Mouse (Mus musculus): Measurements from ENCODE around the gene P2rx4. TPM values are rescaled to one million over a fixed set of nuclear protein-coding genes. Genes with fewer than 3 reads are reported as not detected.

Gene P2rx4
- polyA plus RNA-seq, 1 experiment: 0.03 TPM

DNA sequence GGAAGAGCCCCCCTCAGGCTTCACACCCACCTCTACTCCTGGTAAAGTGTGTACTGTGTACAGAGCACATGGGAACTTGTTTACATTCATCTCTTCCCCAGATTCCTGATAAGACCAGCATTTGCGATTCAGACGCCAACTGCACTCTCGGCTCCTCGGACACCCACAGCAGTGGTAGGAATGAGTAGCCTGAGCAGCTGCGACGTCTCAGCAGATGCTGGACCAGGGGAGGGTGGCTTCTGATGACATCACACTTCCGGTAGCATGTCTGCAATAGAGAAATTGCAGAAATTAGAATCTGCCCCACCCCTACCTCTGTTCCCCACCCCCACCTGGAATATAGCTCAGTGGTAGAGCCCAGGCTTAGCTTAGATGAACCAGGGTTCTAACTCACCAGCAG is 11.1 kb downstream of the P2rx4 start:
- no peaks in the 10 kb centered on the region for H3K27me3 ChIP-seq (ENCODE audit: control insufficient read depth)
- peaks cover 15% of the 10 kb centered on the region for H3K36me3 ChIP-seq (ENCODE audit: control insufficient read depth)
- TF ChIP-seq TAL1 (IDR thresholded peaks at IDR 0.05; ENCODE audit: low read length) (no peak), GATA1 (IDR thresholded peaks at IDR 0.05; ENCODE audit: low read length) (no peak)

DNA sequence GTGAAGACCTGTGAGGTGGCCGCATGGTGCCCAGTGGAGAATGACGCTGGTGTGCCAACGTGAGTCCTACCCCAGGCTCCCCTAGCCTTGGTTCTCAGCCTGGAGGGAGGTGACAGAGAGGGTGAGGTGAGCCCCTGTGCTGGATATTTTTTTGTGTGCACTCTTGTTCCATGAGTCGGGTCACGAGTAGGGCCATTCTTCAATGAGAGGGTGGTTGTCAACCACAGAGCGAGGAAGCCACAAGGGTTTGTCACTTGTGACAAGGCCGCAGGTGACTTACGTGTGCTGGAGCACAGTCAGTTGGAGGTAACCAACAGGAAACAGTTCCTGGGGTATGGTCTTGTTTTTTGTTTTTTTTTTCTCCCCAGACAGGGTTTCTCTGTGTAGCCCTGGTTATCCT is 11.8 kb downstream of the P2rx4 start:
- Histone ChIP-seq H3K4me3 (replicated peaks) (no peak overlapping the region), H3K36me3 (ENCODE audit: control insufficient read depth) (peaks cover 14% of the 10 kb centered on the region), H3K4me1 (ENCODE audit: control insufficient read depth) (no peaks in the 10 kb centered on the region), H3K27me3 (ENCODE audit: control insufficient read depth) (no peaks in the 10 kb centered on the region), H3K9me3 (ENCODE audit: control insufficient read depth, low read length) (peaks cover 5% of the 10 kb centered on the region)
- TF ChIP-seq GATA1 (IDR thresholded peaks at IDR 0.05; ENCODE audit: low read length) (no peak), TAL1 (IDR thresholded peaks at IDR 0.05; ENCODE audit: low read length) (no peak)

More for the DNA sequence above, 11.1 kb downstream of the P2rx4 start:
- no peaks in the 10 kb centered on the region for H3K4me1 ChIP-seq (ENCODE audit: control insufficient read depth)
- peaks cover 5% of the 10 kb centered on the region for H3K9me3 ChIP-seq (ENCODE audit: control insufficient read depth, low read length)
- no peak overlapping the region for H3K4me3 ChIP-seq (replicated peaks)

DNA sequence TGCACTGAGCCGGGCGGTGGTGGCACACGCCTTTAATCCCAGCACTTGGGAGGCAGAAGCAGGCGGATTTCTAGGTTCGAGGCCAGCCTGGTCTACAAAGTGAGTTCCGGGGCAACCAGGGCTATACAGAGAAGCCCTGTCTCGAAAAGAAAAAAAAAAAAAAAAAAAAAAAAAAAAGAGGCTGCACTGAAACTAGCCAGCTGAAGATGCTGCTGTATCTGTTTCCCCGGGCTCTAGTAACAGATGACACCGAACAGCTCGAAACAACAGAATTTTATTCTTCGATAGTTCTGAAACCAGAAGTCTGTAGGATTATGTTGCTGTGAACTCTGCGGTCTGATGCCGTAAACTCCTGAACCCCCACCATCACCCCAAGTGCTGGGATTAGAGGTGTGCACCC is 18.1 kb downstream of the P2rx4 start:
- H3K27me3 ChIP-seq (ENCODE audit: control insufficient read depth): no peaks in the 10 kb centered on the region
- peaks cover 13% of the 10 kb centered on the region for H3K36me3 ChIP-seq (ENCODE audit: control insufficient read depth)

DNA sequence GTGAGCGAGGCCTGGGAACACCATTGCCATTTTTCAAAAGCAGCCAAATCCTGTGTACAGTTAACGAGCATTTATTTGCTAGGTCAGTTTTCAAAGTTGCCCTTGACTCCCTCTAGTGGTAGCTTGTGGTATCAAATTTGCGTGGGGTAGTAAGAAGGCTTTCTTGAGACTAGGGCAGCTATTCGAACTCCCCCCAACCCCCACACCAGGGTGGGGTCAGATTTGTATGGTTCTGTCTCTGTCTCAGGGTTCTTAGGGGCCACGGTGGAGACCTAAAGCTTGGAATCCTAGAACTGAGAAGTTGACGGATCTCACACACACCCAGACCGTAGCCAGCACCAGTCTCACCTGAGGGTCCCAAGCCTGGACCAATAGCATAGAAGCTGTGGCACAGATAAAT is 18.7 kb downstream of the P2rx4 start:
- H3K4me1 ChIP-seq (ENCODE audit: control insufficient read depth): peaks cover 5% of the 10 kb centered on the region; the same call in 1 of the 2 replicates
- H3K36me3 ChIP-seq (ENCODE audit: control insufficient read depth): peaks cover 16% of the 10 kb centered on the region
- no peaks in the 10 kb centered on the region for H3K9me3 ChIP-seq (ENCODE audit: control insufficient read depth, low read length)
- no peak overlapping the region for H3K4me3 ChIP-seq (replicated peaks)
- no peaks in the 10 kb centered on the region for H3K27me3 ChIP-seq (ENCODE audit: control insufficient read depth)
- TF ChIP-seq GATA1 (IDR thresholded peaks at IDR 0.05; ENCODE audit: low read length) (no peak), TAL1 (IDR thresholded peaks at IDR 0.05; ENCODE audit: low read length) (no peak)

More for the DNA sequence above, 18.1 kb downstream of the P2rx4 start:
- Histone ChIP-seq H3K4me1 (ENCODE audit: control insufficient read depth) (peaks cover 5% of the 10 kb centered on the region; the same call in 1 of the 2 replicates), H3K9me3 (ENCODE audit: control insufficient read depth, low read length) (no peaks in the 10 kb centered on the region), H3K4me3 (replicated peaks) (no peak overlapping the region)
- TF ChIP-seq GATA1 (IDR thresholded peaks at IDR 0.05; ENCODE audit: low read length) (no peak), TAL1 (IDR thresholded peaks at IDR 0.05; ENCODE audit: low read length) (no peak)

DNA sequence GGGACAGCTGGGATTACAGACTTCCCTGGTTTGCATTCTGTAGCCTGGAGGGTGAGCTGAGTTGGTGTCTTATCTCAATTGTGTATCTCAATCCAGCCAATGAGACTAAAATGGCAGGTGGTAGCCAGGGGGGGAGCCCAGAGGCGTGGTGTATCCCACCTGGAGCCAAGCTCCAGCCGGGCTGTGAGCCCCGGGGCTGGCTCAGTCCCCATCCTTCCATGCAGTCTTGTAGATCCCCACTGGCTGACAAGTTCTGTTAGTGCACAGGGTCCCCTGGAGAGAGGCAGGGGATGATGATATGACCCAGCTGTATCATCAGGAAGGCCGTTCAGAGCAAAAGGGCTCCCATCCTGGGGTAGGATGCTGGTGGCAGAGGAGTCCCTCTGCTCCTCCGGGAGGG is 19.3 kb downstream of the P2rx4 start:
- Histone ChIP-seq H3K9me3 (ENCODE audit: control insufficient read depth, low read length) (no peaks in the 10 kb centered on the region), H3K36me3 (ENCODE audit: control insufficient read depth) (peaks cover 16% of the 10 kb centered on the region), H3K4me1 (ENCODE audit: control insufficient read depth) (peaks cover 9% of the 10 kb centered on the region), H3K27me3 (ENCODE audit: control insufficient read depth) (no peaks in the 10 kb centered on the region), H3K4me3 (replicated peaks) (no peak overlapping the region)
- TF ChIP-seq TAL1 (IDR thresholded peaks at IDR 0.05; ENCODE audit: low read length) (no peak), GATA1 (IDR thresholded peaks at IDR 0.05; ENCODE audit: low read length) (no peak)

DNA sequence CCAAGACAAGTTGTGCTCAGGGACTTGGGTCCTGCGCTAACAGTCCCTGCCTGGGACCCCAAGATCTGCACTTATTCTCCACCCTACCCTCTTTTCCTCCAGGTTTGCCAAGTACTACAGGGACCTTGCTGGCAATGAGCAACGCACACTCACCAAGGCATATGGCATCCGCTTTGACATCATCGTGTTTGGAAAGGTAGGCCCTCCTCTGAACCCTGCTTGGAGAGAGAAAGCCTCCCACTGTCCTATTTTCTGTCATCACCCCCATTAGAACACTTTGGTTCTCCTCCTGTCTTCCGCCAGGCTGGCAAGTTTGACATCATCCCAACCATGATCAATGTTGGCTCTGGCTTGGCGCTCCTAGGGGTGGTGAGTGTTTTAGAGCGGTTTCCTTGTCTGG is 19.8 kb downstream of the P2rx4 start:
- Histone ChIP-seq H3K27me3 (ENCODE audit: control insufficient read depth) (no peaks in the 10 kb centered on the region), H3K36me3 (ENCODE audit: control insufficient read depth) (peaks cover 16% of the 10 kb centered on the region), H3K9me3 (ENCODE audit: control insufficient read depth, low read length) (no peaks in the 10 kb centered on the region), H3K4me1 (ENCODE audit: control insufficient read depth) (peaks cover 12% of the 10 kb centered on the region), H3K4me3 (replicated peaks) (no peak overlapping the region)
- TF ChIP-seq GATA1 (IDR thresholded peaks at IDR 0.05; ENCODE audit: low read length): no peak
- TF ChIP-seq TAL1 (IDR thresholded peaks at IDR 0.05; ENCODE audit: low read length): no peak

DNA sequence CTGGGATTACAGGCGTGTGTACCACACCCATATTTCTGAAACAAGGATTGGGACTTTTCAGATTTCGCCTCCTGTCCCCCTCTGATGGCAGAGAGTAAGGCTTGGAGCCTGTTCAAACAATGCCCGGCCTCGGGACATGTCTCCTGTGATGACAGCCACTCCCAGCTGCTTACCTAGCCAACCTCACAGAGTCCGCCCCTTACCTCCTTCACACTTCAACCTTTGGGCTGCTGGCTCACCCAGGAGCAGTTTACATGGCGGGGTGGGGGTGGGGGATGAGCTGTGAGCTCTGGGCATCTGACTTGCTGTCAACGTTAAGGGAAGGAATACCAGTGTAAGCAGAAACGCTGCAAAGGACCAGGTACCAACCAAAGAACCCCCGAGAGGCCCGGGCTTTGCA is 23.4 kb downstream of the P2rx4 start:
- H3K36me3 ChIP-seq (ENCODE audit: control insufficient read depth): peaks cover 20% of the 10 kb centered on the region
- no peaks in the 10 kb centered on the region for H3K9me3 ChIP-seq (ENCODE audit: control insufficient read depth, low read length)
- peaks cover 23% of the 10 kb centered on the region for H3K4me1 ChIP-seq (ENCODE audit: control insufficient read depth)
- no peak overlapping the region for H3K4me3 ChIP-seq (replicated peaks)
- TF ChIP-seq TAL1 (IDR thresholded peaks at IDR 0.05; ENCODE audit: low read length): no peak
- no peak for TF ChIP-seq GATA1 (IDR thresholded peaks at IDR 0.05; ENCODE audit: low read length)
- H3K27me3 ChIP-seq (ENCODE audit: control insufficient read depth): no peaks in the 10 kb centered on the region

DNA sequence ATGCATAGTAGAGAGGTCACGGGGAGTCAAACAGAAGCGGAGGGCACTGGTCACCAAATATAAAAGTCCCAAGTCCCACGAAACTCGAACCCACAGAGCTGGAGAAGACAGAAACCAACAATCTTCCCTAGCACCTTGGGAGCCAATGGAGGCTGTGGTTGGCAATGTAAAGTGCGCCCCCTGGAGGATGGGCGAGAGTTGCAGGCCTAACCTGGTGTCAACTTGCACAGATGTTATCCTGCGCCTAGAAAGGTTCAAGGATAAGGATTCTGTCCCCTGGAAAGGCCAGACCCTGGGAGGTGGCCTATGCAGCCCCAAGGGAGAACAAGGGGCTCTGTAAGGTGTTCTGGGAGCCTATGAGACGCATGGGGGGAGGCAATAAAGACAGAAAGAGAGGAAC is 24.0 kb downstream of the P2rx4 start:
- peaks cover 20% of the 10 kb centered on the region for H3K4me1 ChIP-seq (ENCODE audit: control insufficient read depth)
- peaks cover 23% of the 10 kb centered on the region for H3K36me3 ChIP-seq (ENCODE audit: control insufficient read depth)
- no peak for TF ChIP-seq TAL1 (IDR thresholded peaks at IDR 0.05; ENCODE audit: low read length)
- H3K27me3 ChIP-seq (ENCODE audit: control insufficient read depth): no peaks in the 10 kb centered on the region
- no peak overlapping the region for H3K4me3 ChIP-seq (replicated peaks)
- H3K9me3 ChIP-seq (ENCODE audit: control insufficient read depth, low read length): no peaks in the 10 kb centered on the region

DNA sequence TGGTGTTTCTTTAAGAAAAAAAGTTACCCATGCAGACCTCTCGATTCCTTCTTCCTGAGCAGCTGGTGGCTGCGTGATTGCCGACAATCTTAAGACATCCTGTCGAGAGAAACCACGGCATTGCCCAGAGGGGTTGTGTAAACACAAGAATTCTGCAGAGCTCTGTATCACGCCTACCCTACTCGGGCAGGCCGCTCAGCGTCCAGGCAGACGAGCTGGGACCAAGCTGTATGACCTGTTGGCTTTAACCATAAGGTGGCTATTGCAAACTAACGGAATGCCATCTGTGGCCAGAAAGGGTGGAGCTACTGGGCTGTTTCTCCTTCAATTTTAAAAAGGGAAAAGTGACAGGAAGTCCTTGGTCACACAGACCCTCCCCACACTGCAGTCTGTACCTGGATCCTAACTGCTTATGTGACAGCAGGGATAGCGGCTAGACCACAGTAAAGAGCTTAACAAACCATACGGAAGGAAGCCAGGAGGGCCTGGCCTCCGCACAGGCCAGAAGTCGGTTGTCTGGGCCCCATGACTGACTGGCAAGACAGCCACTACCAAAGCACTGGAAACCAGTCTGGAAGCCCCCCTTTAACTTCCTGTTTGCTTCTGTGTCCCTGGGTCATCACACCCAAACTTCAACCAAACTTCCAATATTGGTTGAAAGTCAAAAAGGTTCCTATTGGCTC is 24.8 kb downstream of the P2rx4 start:
- peaks cover 20% of the 10 kb centered on the region for H3K4me1 ChIP-seq (ENCODE audit: control insufficient read depth)
- H3K27me3 ChIP-seq (ENCODE audit: control insufficient read depth): no peaks in the 10 kb centered on the region
- H3K9me3 ChIP-seq (ENCODE audit: control insufficient read depth, low read length): no peaks in the 10 kb centered on the region
- H3K4me3 ChIP-seq (replicated peaks): no peak overlapping the region
- TF ChIP-seq TAL1 (IDR thresholded peaks at IDR 0.05; ENCODE audit: low read length) (no peak), GATA1 (IDR thresholded peaks at IDR 0.05; ENCODE audit: low read length) (no peak)
- H3K36me3 ChIP-seq (ENCODE audit: control insufficient read depth): peaks cover 31% of the 10 kb centered on the region

DNA sequence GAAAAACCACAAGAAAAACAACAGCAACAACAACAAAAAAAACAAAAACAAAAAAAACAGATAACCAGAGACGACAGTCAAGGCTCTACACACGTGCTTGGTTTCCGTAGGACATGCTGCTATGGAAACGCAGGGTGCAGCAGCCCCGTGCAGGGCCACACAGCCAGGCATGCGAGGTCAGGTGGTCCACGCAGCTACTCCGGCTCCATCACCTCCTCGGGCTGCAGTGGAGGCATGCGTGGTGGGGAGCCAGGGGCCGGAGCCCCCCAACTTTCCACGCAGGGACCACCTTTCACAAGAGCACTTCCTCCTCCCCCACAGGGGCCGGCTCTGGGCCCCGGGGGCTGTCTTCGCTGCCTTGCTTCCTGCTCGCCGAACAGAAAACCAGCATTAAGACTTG is 26.5 kb downstream of the P2rx4 start:
- TF ChIP-seq GATA1 (IDR thresholded peaks at IDR 0.05; ENCODE audit: low read length) (no peak), TAL1 (IDR thresholded peaks at IDR 0.05; ENCODE audit: low read length) (no peak)
- H3K36me3 ChIP-seq (ENCODE audit: control insufficient read depth): peaks cover 27% of the 10 kb centered on the region
- peaks cover 20% of the 10 kb centered on the region for H3K4me1 ChIP-seq (ENCODE audit: control insufficient read depth)
- peak overlapping the region; percentile 21 for H3K4me3 ChIP-seq (replicated peaks)
- no peaks in the 10 kb centered on the region for H3K27me3 ChIP-seq (ENCODE audit: control insufficient read depth)
- no peaks in the 10 kb centered on the region for H3K9me3 ChIP-seq (ENCODE audit: control insufficient read depth, low read length)
